10 mouse cellular contexts compared by ENCODE assay signal in genomic region chr2:144676546-144677228, GRCm38 (mm10).
A peak's percentile ranks its signal among the peaks of the same experiment; 100 is the strongest.
DNase-seq lines count a peak whose midpoint lies in the region; ATAC-seq and TF ChIP-seq lines count a peak whose summit lies in the region.
"Had no signal": no experiment of that assay in that cellular context is flagged by ENCODE, and none has a peak within 500 bp of the region (broad histone marks: within the 10 kb centered on the region; RNA-seq: fewer than 3 reads in every experiment).

No protein-coding gene starts in this region.

- TF ChIP-seq CTCF in layer of hippocampus, adult 2 months (conservative IDR thresholded peaks at IDR 0.05): no peak; the same call in 1 of the 2 replicates

- 0 out of 2 replicates have a peak, but pooled peaks have one; percentile 6 for ATAC-seq in limb, embryonic 15.5 days (ENCODE audit: insufficient number of reproducible peaks, low FRiP score, low TSS enrichment, low read depth)
- ATAC-seq in neural tube, embryonic 15.5 days (ENCODE audit: low FRiP score): peak; percentile 42; the same call in 1 of the 2 replicates
- ATAC-seq: Patski had no signal

- no peak overlapping the region for H3K4me3 ChIP-seq in layer of hippocampus, adult 2 months
- H3K4me3 ChIP-seq in limb, embryonic 15.5 days: no peak overlapping the region
- no peak overlapping the region for H3K4me3 ChIP-seq in neural tube, embryonic 15.5 days (replicated peaks)

- H3K36me3 ChIP-seq in limb, embryonic 15.5 days: no peaks in the 10 kb centered on the region
- no peaks in the 10 kb centered on the region for H3K36me3 ChIP-seq in neural tube, embryonic 15.5 days

- no peak for DNase-seq in layer of hippocampus, adult 2 months (ENCODE audit: low spot score in 2 of 2)
- no peak for DNase-seq in layer of hippocampus, postnatal 25 days (ENCODE audit: extremely low spot score in 1 of 2, low spot score in 1 of 2)
- peak; percentile 23 for DNase-seq in heart, adult 8-10 months (ENCODE audit: low spot score)
- no peak for DNase-seq in cerebellum, adult 9-11 months
- no peak for DNase-seq in left cerebral cortex, postnatal 4 days
- no peak for DNase-seq in ovary, postnatal 10 days (ENCODE audit: low spot score)

- peak overlapping the region; percentile 40; the same call in 1 of the 2 replicates for H3K27ac ChIP-seq in layer of hippocampus, adult 2 months
- H3K27ac ChIP-seq in limb, embryonic 15.5 days: no peak overlapping the region
- H3K27ac ChIP-seq in neural tube, embryonic 15.5 days (replicated peaks): peak overlapping the region; percentile 66
- H3K27ac ChIP-seq: macrophage had no signal

- no peaks in the 10 kb centered on the region for H3K9me3 ChIP-seq in limb, embryonic 15.5 days
- H3K9me3 ChIP-seq in neural tube, embryonic 15.5 days (replicated peaks): no peaks in the 10 kb centered on the region

- H3K4me2 ChIP-seq in limb, embryonic 15.5 days: peak overlapping the region; percentile 23; the same call in 1 of the 2 replicates
- H3K4me2 ChIP-seq in neural tube, embryonic 15.5 days: no peak overlapping the region

- 19% methylated on average over 13 of the region's 13 CpGs for WGBS in limb, embryonic 15.5 days
- 47% methylated on average over 13 of the region's 13 CpGs for WGBS in neural tube, embryonic 15.5 days

- no peak overlapping the region for H3K9ac ChIP-seq in limb, embryonic 15.5 days
- no peak overlapping the region; the same call in 1 of the 2 replicates for H3K9ac ChIP-seq in neural tube, embryonic 15.5 days (replicated peaks)

- peaks cover 37% of the 10 kb centered on the region for H3K4me1 ChIP-seq in limb, embryonic 15.5 days
- peaks cover 29% of the 10 kb centered on the region for H3K4me1 ChIP-seq in neural tube, embryonic 15.5 days

- intact Hi-C loops in left cerebral cortex, postnatal 4 days (cut with DNase I): no loop called here

- H3K27me3 ChIP-seq in limb, embryonic 15.5 days: 0 out of 2 replicates have a peak, but pooled peaks cover 2% of the 10 kb centered on the region
- H3K27me3 ChIP-seq in neural tube, embryonic 15.5 days (replicated peaks): no peaks in the 10 kb centered on the region
- H3K27me3 ChIP-seq: Patski had no signal
